Comparison of ENCODE assay signal across 40 mouse cellular contexts in the genomic region with DNA sequence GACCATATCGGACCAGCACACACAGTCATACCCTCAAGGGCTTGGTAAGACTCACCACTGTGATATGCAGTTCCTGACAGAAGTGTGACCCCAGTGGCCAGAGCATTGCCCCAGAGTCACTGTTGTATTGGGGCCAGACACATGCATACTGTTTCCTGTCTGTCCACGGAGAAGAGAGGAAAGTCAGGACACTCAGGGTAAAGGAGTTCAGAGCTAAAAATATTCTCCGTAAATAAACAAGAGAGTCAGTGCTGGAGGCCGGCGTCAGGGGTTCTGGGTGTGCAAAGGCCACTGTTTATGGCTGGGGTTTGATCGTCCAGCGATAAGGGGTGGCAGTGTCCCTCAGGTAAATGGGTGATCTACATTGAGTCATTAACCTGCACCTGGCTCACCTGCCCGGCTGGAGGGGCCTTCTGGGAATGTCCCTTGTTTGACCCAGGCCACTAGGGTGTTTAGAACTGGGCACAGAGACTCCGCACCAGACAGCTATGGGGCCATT. TPM values are rescaled to one million over a fixed set of nuclear protein-coding genes. Genes with fewer than 3 reads are reported as not detected.
DNase-seq lines count a peak whose midpoint lies in the region; ATAC-seq and TF ChIP-seq lines count a peak whose summit lies in the region.
"Had no signal": no experiment of that assay in that cellular context is flagged by ENCODE, and none has a peak within 500 bp of the region (broad histone marks: within the 10 kb centered on the region; RNA-seq: fewer than 3 reads in every experiment).

No protein-coding gene starts in this region.

- peak; percentile 92 for DNase-seq in heart, adult 11 months
- DNase-seq in heart, embryonic 10.5 days (ENCODE audit: low spot score) = no peak
- DNase-seq in kidney, adult 2 months = peak; percentile 8
- DNase-seq in kidney, postnatal 14 days = no peak
- DNase-seq in midbrain, embryonic 11.5 days (ENCODE audit: low spot score, missing footprints) = peak; percentile 47
- DNase-seq in urinary bladder, adult 2 months (ENCODE audit: low spot score) = no peak
- DNase-seq in left cerebral cortex, postnatal 25 days (ENCODE audit: low spot score in 2 of 2) = no peak
- DNase-seq: adrenal gland, adult 8-10 months; cerebellum, adult 2 months; cerebellum, postnatal 14 days; kidney, postnatal 4 days; left cerebral cortex, postnatal 4 days; retina, postnatal 1 day; right cerebral cortex, postnatal 14 days had no signal

- no peak for ATAC-seq in midbrain, embryonic 11.5 days (ENCODE audit: low FRiP score)
- ATAC-seq in midbrain, embryonic 13.5 days = no peak
- ATAC-seq: activated CD4-positive, CD25-positive, alpha-beta regulatory T cell, adult 4 months; forebrain, embryonic 16.5 days; inflammation-experienced regulatory T-cells, adult 6 months had no signal

- WGBS in heart, embryonic 10.5 days = 63% methylated on average over 9 of the region's 9 CpGs
- 49% methylated on average over 9 of the region's 9 CpGs for WGBS in kidney, adult 2 months
- WGBS in midbrain, embryonic 11.5 days = 82% methylated on average over 9 of the region's 9 CpGs
- 84% methylated on average over 9 of the region's 9 CpGs for WGBS in midbrain, embryonic 13.5 days

- no peak for TF ChIP-seq CTCF in kidney, adult 2 months (conservative IDR thresholded peaks at IDR 0.05; ENCODE audit: insufficient read depth, insufficient read length, low read depth, low read length)

- intact Hi-C loops in left cerebral cortex, postnatal 25 days (cut with DNase I) = no loop called here

- peaks cover 50% of the 10 kb centered on the region for H3K27me3 ChIP-seq in heart, embryonic 10.5 days (ENCODE audit: insufficient read depth, poor library complexity, severe bottlenecking)
- H3K27me3 ChIP-seq in kidney, adult 2 months (replicated peaks; ENCODE audit: control insufficient read depth, insufficient read depth, low read length) = no peaks in the 10 kb centered on the region
- H3K27me3 ChIP-seq in midbrain, embryonic 11.5 days (ENCODE audit: control insufficient read depth, insufficient read depth, low read length) = no peaks in the 10 kb centered on the region
- H3K27me3 ChIP-seq in midbrain, embryonic 13.5 days = no peaks in the 10 kb centered on the region
- H3K27me3 ChIP-seq: hindbrain, embryonic 15.5 days; lung, embryonic 15.5 days; stomach, embryonic 15.5 days had no signal

- no peak overlapping the region for H3K27ac ChIP-seq in heart, embryonic 10.5 days
- H3K27ac ChIP-seq in kidney, adult 2 months (ENCODE audit: insufficient read depth, low read depth, low read length) = no peak overlapping the region
- no peak overlapping the region for H3K27ac ChIP-seq in midbrain, embryonic 11.5 days (ENCODE audit: low read depth, low read length)
- H3K27ac ChIP-seq in midbrain, embryonic 13.5 days = no peak overlapping the region
- H3K27ac ChIP-seq: heart, embryonic 15.5 days; hindbrain, embryonic 15.5 days; liver, embryonic 15.5 days; lung, embryonic 15.5 days; midbrain, embryonic 12.5 days; neural tube, embryonic 15.5 days; stomach, embryonic 15.5 days had no signal

- no peaks in the 10 kb centered on the region for H3K36me3 ChIP-seq in heart, embryonic 10.5 days
- no peaks in the 10 kb centered on the region for H3K36me3 ChIP-seq in kidney, adult 2 months (ENCODE audit: control insufficient read depth, insufficient read depth, low read length)
- H3K36me3 ChIP-seq in midbrain, embryonic 11.5 days (ENCODE audit: control insufficient read depth, insufficient read depth, low read length) = no peaks in the 10 kb centered on the region
- no peaks in the 10 kb centered on the region for H3K36me3 ChIP-seq in midbrain, embryonic 13.5 days
- H3K36me3 ChIP-seq: heart, embryonic 15.5 days; hindbrain, embryonic 15.5 days; liver, embryonic 15.5 days; lung, embryonic 15.5 days; midbrain, embryonic 12.5 days; neural tube, embryonic 15.5 days; stomach, embryonic 15.5 days had no signal

- H3K4me1 ChIP-seq in heart, embryonic 10.5 days = peaks cover 9% of the 10 kb centered on the region
- no peaks in the 10 kb centered on the region; the same call in 1 of the 2 replicates for H3K4me1 ChIP-seq in kidney, adult 2 months (ENCODE audit: control insufficient read depth, insufficient read depth, low read length)
- no peaks in the 10 kb centered on the region for H3K4me1 ChIP-seq in midbrain, embryonic 11.5 days (ENCODE audit: control insufficient read depth, insufficient read depth, low read length)
- H3K4me1 ChIP-seq in midbrain, embryonic 13.5 days (replicated peaks) = peaks cover 16% of the 10 kb centered on the region; the same call in 1 of the 2 replicates
- H3K4me1 ChIP-seq: lung, embryonic 15.5 days; stomach, embryonic 15.5 days had no signal

- H3K4me3 ChIP-seq in heart, embryonic 10.5 days = no peak overlapping the region
- no peak overlapping the region for H3K4me3 ChIP-seq in kidney, adult 2 months (ENCODE audit: insufficient read depth, low read depth, low read length)
- H3K4me3 ChIP-seq in midbrain, embryonic 11.5 days (ENCODE audit: low read depth, low read length) = no peak overlapping the region
- no peak overlapping the region for H3K4me3 ChIP-seq in midbrain, embryonic 13.5 days (replicated peaks)
- H3K4me3 ChIP-seq: erythroblast, embryonic 14.5 days; heart, embryonic 15.5 days; hindbrain, embryonic 15.5 days; liver, embryonic 15.5 days; lung, embryonic 15.5 days; midbrain, embryonic 12.5 days; neural tube, embryonic 15.5 days; stomach, embryonic 15.5 days had no signal

- no peak overlapping the region for H3K4me2 ChIP-seq in midbrain, embryonic 11.5 days
- H3K4me2 ChIP-seq in midbrain, embryonic 13.5 days (replicated peaks) = no peak overlapping the region
- H3K4me2 ChIP-seq: heart, embryonic 15.5 days; hindbrain, embryonic 15.5 days; liver, embryonic 15.5 days; lung, embryonic 15.5 days; midbrain, embryonic 12.5 days; neural tube, embryonic 15.5 days; stomach, embryonic 15.5 days had no signal

- H3K9ac ChIP-seq in midbrain, embryonic 11.5 days (ENCODE audit: low read length) = no peak overlapping the region
- no peak overlapping the region for H3K9ac ChIP-seq in midbrain, embryonic 13.5 days (replicated peaks)
- H3K9ac ChIP-seq: heart, embryonic 15.5 days; hindbrain, embryonic 15.5 days; liver, embryonic 15.5 days; lung, embryonic 15.5 days; midbrain, embryonic 12.5 days; neural tube, embryonic 15.5 days; stomach, embryonic 15.5 days had no signal

- H3K9me3 ChIP-seq in heart, embryonic 10.5 days = no peaks in the 10 kb centered on the region
- H3K9me3 ChIP-seq in midbrain, embryonic 11.5 days (ENCODE audit: control insufficient read depth, low read length) = no peaks in the 10 kb centered on the region
- H3K9me3 ChIP-seq in midbrain, embryonic 13.5 days = no peaks in the 10 kb centered on the region; the same call in 1 of the 2 replicates
- H3K9me3 ChIP-seq: heart, embryonic 15.5 days; hindbrain, embryonic 15.5 days; liver, embryonic 15.5 days; lung, embryonic 15.5 days; midbrain, embryonic 12.5 days; neural tube, embryonic 15.5 days; stomach, embryonic 15.5 days had no signal

- TF ChIP-seq POLR2A in kidney, adult 2 months (IDR thresholded peaks at IDR 0.05; ENCODE audit: low read depth, low read length) = no peak

RNA-seq across cellular contexts. Expression of gene Fgf3, which starts 41.9 kb away (rescaled TPM):
- polyA plus RNA-seq in heart, embryonic 10.5 days (2016; fragmentation: Nextera tagmentation; extraction: Ambion mirVana) = 0.07 and 0.88 TPM in 2 replicates
- not detected in 2 replicates for polyA plus RNA-seq in kidney, adult 2 months (2012; rRNA removed)
- 1.1 TPM in 2 replicates for polyA plus RNA-seq in midbrain, embryonic 11.5 days (2014; fragmentation: Nextera tagmentation; extraction: Ambion mirVana)
- polyA plus RNA-seq in midbrain, embryonic 13.5 days (2015; fragmentation: Nextera tagmentation; extraction: Ambion mirVana) = 5.9 and 7.6 TPM in 2 replicates
- not detected in 2 replicates for polyA plus RNA-seq in urinary bladder, adult 2 months (2012; rRNA removed)
- 1 to 10 TPM in 1 of 2 experiments, under 1 TPM in 1; 0.89 to 1.1 TPM for total RNA-seq in left cerebral cortex, postnatal 25 days (2021)
- total RNA-seq: CH12.LX; gastrocnemius, adult 8-10 months; layer of hippocampus, postnatal 25 days; monocyte, adult 5-6 weeks had no signal
- polyA plus RNA-seq: activated CD4-positive, CD25-positive, alpha-beta regulatory T cell, adult 4 months; C2C12; gonadal fat pad, adult 2 months; heart, embryonic 15.5 days; inflammation-experienced regulatory T-cells, adult 6 months; lung, embryonic 15.5 days; stomach, embryonic 15.5 days had no signal

RNA-seq across cellular contexts. Expression of gene Ano1, which starts 44.3 kb away (rescaled TPM):
- polyA plus RNA-seq in heart, embryonic 10.5 days (2016; fragmentation: Nextera tagmentation; extraction: Ambion mirVana) = 18.1 and 18.3 TPM in 2 replicates
- 10.0 and 14.7 TPM in 2 replicates for polyA plus RNA-seq in kidney, adult 2 months (2012; rRNA removed)
- 22.8 and 26.0 TPM in 2 replicates for polyA plus RNA-seq in midbrain, embryonic 11.5 days (2014; fragmentation: Nextera tagmentation; extraction: Ambion mirVana)
- polyA plus RNA-seq in midbrain, embryonic 13.5 days (2015; fragmentation: Nextera tagmentation; extraction: Ambion mirVana) = 13.0 and 15.1 TPM in 2 replicates
- 83.6 and 95.0 TPM in 2 replicates for polyA plus RNA-seq in urinary bladder, adult 2 months (2012; rRNA removed)
- total RNA-seq in left cerebral cortex, postnatal 25 days (2021) = 1 to 10 TPM; 2.8 to 2.9 TPM
- total RNA-seq: CH12.LX; megakaryocyte progenitor cell, adult 5-6 weeks had no signal
- polyA plus RNA-seq: inflammation-experienced regulatory T-cells, adult 6 months had no signal

RNA-seq across cellular contexts. Expression of gene Fgf4, which starts 51.1 kb away (rescaled TPM):
- 0.34 TPM in 1 of 2 replicates, not detected in the other for polyA plus RNA-seq in heart, embryonic 10.5 days (2016; fragmentation: Nextera tagmentation; extraction: Ambion mirVana)
- polyA plus RNA-seq in kidney, adult 2 months (2012; rRNA removed) = not detected in 2 replicates
- polyA plus RNA-seq in midbrain, embryonic 11.5 days (2014; fragmentation: Nextera tagmentation; extraction: Ambion mirVana) = not detected in 2 replicates
- not detected in 2 replicates for polyA plus RNA-seq in midbrain, embryonic 13.5 days (2015; fragmentation: Nextera tagmentation; extraction: Ambion mirVana)
- polyA plus RNA-seq in urinary bladder, adult 2 months (2012; rRNA removed) = not detected in 2 replicates
- total RNA-seq in left cerebral cortex, postnatal 25 days (2021) = not detected
- total RNA-seq: adrenal gland, adult 8-10 months; adrenal gland, postnatal 4 days; CH12.LX; gastrocnemius, adult 8-10 months; hematopoietic stem cell, adult 5-6 weeks; layer of hippocampus, adult 8-10 months; layer of hippocampus, postnatal 25 days; left cerebral cortex, adult 8-10 months; left cerebral cortex, postnatal 4 days; megakaryocyte progenitor cell, adult 5-6 weeks; monocyte, adult 5-6 weeks had no signal
- polyA plus RNA-seq: activated CD4-positive, CD25-positive, alpha-beta regulatory T cell, adult 4 months; C2C12; cerebellum, adult 2 months; cortical plate, adult 2 months; erythroblast, embryonic 14.5 days; forebrain, embryonic 11.5 days; forebrain, embryonic 16.5 days; gonadal fat pad, adult 2 months; heart, embryonic 15.5 days; hindbrain, embryonic 15.5 days; inflammation-experienced regulatory T-cells, adult 6 months; kidney, embryonic 16.5 days; liver, embryonic 15.5 days; lung, embryonic 15.5 days; midbrain, embryonic 12.5 days; neural tube, embryonic 15.5 days; stomach, embryonic 15.5 days had no signal

Comparison
In these comparisons a context has a peak if more than half of its experiments do, and no peak if none do; other contexts are left out.
1. DNase-seq: peak in heart, adult 11 months (single experiment), kidney, adult 2 months (single experiment) and midbrain, embryonic 11.5 days (single experiment); none in heart, embryonic 10.5 days (single experiment), kidney, postnatal 14 days (single experiment), urinary bladder, adult 2 months (single experiment) and left cerebral cortex, postnatal 25 days (0 of 2).